Mouse (Mus musculus) granulocyte monocyte progenitor cell, adult 5-6 weeks (primary cell): Measurements from ENCODE around the gene Grin2b. TPM values are rescaled to one million over a fixed set of nuclear protein-coding genes. Genes with fewer than 3 reads are reported as not detected.

Source experiments
- ATAC-seq: replicated peaks from 2 replicates; pipeline ENCODE4 v1.8.0; 2016; ENCODE audit warnings: mild to moderate bottlenecking, moderate TSS enrichment, inconsistent platforms; ENCODE audit not compliant: poor library complexity, severe bottlenecking
- total RNA-seq, 2 experiments: library from RNA; stranded (forward) in 1 of 2; stranded (reverse) in 1 of 2; fragments of 200-712, 200-1000 nt in 1 of 2; fragments of >200 nt in 1 of 2; fragmentation: Nextera tagmentation in 1 of 2; gene quantifications; 2 replicates each; pipeline ENCODE4 v1.2.3; 2014 to 2017

Gene Grin2b
- total RNA-seq, 2 experiments from 2014 or later, result not detected

DNA sequence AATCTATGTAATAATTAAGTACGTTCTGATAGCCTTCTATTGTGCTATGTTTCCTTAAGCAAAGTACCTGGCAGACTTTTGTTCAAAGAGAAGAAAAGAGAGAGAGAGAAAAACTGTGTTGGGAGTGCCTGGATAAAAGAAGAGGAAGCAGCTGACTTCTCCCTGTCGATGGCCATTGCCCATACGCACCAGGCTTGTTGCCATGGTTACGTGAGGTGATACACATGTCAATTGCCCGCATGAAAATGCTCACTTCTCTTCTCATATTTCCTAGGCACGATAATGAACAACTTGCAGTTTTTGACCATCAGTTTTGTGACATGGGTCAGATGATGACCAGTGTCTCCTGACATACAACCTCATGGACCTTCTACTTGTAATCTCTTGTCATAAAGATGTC, 262.2 kb downstream of the Grin2b start:
- ATAC-seq, result no peak

GRCm38 (mm10) chr6:135907540-135908320, 265.6 kb downstream of the Grin2b start:
- ATAC-seq, result peak; percentile 68

GRCm38 (mm10) chr6:135907137-135907536, 266.2 kb downstream of the Grin2b start:
- ATAC-seq, result no peak

DNA sequence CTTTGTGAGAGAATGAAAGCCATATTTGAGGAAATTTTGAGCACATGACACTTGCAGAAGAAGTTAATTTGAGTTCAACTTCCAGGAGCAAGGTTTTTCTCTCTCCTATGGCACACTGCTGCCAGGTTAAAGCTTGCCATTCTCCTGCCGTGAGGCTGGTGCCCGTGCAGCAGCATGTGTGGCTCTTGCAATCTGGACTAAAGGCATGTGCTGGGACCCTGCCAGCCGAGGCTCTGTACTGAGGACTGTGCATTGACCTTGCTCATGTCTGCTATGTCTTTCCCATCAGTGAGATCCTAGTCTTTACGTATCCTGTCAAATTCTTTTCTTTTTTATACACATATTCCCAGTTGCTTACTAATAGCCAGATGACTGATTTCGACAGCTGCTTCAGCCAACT, 268.9 kb downstream of the Grin2b start:
- no peak for ATAC-seq

DNA sequence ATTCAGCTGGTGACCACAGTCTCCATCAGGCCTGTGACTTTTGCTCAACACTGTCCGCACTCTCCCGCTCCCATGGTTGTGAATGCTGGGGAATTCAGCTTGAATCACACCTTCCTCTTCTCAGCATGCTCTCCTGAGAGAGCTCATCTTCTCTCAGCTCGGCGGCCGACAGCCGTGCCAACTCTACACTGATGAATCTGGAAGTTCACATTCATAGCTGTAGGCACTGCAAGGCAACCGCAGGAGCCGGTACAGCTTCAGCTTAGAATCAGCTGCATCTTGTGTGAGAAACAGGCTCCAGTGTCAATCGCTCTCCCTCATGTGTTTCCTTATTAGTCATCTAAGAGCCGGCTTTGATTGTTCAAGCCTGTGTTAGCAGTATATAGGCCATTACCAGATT, 272.9 kb downstream of the Grin2b start:
- no peak for ATAC-seq

DNA sequence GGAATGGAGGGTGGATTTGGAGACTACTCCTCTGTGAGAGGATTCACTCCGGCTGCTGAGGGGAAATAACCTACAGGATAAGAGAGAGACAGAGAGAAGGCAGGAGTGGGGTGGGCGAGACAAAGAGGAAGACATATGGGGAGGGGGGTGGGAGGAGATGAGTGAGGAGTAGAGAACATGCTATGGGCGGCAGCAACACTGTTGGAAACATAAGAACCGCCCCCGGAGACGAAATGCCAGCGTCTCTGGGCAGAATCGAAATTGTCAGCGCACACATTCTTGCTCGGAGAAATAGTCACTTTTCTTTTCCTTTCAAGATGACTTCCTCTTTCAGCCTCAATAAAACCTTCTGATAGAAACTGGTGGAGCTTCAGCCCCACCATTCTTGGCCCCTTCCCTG, 274.1 kb downstream of the Grin2b start:
- peak; percentile 52 for ATAC-seq

DNA sequence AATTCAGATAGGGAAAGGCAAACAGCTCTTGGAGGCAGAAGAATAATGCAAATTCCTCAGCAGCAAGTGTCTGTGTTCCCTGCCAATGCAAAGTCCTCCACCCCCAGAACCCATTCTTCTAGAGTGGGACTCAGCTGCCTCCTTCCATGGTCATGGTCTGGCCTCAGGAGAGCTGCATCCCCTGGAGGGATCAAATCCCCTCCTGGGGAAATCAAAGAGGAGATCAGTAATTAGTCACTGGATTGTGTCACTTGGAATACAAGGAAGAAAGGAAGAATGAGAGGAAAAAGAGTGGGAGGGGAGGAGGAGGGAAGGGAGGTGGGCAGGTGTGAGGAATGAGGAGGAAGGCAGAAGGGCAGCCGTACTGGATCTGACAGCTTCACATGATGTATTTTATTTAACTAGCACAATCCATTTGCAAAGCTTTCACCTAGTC, 278.5 kb downstream of the Grin2b start:
- ATAC-seq, result no peak

DNA sequence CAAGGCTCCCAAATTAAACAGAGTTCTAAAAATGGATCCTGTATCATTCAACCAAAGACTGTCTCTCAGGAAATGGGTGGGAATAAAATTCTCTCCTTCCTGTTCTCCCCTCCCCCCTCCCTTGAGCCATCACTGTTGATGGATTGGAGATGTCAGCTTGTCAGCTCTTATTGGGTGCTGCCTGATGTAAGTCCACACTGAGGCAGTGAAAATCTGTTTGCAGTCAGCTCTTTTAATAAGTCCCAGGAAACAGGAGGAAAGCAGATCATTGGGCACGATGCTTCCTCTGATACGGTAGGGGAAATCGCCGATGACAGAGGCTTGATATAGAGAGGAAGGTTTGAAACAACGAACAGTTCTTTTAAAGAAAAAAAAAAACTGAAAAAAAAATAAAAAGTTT, 290.7 kb downstream of the Grin2b start:
- ATAC-seq, result no peak

- no peak for ATAC-seq
Measured at GRCm38 (mm10) chr6:135876163-135876726, 297.1 kb downstream of the Grin2b start.

DNA sequence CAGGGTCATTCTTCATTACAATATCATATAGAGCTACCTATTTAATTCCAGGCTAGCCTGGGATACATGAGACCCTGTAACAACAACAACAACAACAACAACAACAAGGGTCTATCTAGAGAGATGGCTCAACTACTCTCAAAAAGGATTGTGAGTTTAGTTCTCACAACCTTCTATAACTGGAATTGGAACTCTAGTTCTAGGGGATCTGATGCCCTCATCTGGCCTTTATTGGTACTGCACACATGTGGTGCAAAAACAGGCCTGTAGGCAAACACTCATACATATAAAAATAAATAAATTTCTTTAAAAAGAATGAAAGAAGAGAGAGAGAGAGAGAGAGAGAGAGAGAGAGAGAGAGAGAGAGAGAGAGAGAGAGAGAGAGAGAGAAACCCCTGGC, 298.7 kb downstream of the Grin2b start:
- ATAC-seq, result no peak

DNA sequence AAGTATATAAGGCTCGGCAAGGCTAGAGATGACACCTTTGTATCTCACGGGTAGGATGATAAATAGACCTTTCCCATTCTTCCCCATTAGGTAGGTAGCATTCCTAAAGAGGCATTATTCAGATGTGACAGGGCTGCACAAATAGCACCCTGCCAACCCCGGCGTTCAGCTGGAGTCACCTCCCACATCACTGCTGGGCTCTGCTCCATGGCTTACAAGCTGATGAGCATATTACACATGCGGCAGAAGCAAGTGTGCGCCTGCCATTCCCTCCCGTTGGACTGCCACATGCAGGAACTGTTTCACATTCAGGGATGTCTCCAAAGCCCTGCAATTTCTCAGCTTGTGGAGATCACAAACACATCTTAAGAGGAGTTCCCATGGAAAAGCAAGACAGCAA, 307.5 kb downstream of the Grin2b start:
- no peak for ATAC-seq

- ATAC-seq, result no peak
Measured at GRCm38 (mm10) chr6:135863965-135864364, 309.3 kb downstream of the Grin2b start.

DNA sequence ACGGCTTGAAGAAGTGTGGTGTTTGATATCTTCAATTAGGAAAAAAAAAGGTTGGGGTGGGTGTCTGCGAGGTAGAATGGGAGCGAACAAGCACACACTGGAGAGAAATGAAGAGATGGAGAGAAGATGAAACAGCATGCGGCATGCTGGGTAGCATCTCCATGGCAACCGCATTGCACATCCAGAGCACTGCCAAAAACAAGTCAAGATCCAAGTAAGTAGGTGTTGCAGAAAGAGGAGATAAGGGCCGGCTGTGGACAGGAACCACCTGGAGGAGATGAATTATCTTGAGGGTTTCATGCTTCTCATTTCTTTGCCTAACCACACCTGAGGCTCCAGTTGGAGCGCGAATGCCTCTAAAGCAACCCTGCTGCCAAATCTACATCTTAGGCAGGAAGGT, 313.8 kb downstream of the Grin2b start:
- ATAC-seq, result no peak

GRCm38 (mm10) chr6:135854173-135854591, 319.1 kb downstream of the Grin2b start:
- ATAC-seq, result no peak

GRCm38 (mm10) chr6:135843755-135844154, 329.6 kb downstream of the Grin2b start:
- ATAC-seq, result no peak

DNA sequence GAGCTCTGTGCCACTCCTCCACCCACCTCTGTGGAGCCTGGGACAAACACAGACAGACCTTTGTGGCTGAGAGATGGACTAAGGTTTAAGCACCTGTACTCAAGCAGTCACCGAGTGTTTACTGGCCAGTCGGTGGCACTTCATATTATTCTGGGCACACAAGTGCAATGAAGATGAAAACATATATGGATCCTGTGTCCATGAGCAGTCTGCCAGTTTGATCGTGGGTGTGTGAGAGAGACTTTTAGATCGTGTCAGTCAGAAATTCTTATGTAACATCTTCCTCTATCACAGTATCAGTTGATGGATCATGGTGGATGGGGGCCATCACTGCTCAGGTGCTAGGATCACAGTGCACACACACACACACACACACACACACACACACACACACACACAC, 337.0 kb downstream of the Grin2b start:
- no peak for ATAC-seq

DNA sequence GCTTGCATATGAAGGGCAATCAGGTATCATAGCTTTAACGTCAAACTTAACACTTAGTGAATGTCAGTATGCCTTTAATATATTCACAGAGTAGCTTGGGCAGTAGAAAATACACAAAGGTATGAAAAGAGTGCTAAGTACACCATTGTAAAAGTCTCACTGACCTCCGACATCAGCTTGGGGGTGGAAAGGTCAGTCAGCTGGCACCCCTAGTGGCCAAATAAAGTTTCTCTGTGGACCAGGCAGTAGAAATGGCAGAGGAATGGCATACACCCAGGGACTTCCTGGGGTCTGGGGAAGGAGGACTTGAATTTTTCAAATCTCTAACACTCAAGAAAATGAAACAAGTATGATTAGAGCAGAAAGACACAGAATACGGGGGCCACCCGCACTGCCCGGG, 339.8 kb downstream of the Grin2b start:
- ATAC-seq, result no peak

- ATAC-seq, result no peak
Measured at GRCm38 (mm10) chr6:135832041-135832440, 341.3 kb downstream of the Grin2b start.

DNA sequence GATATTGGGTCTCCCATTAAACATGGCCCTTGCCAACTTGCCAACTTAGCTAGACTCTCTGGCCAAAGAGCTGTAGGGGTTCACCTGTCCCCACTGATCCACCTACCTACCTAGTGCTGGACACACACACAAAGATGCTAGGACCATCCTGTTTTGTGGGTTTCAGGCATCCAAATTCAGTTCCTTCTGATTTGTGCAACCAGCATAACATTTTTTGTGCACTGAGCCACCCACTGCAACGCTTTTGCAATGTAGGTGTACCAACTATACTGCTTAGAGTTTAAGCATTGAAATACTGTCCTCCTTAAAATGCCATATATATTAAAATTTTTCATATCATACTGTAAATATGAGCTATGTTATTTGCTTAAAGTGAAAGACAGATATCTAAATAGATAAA, 342.3 kb downstream of the Grin2b start:
- no peak for ATAC-seq

DNA sequence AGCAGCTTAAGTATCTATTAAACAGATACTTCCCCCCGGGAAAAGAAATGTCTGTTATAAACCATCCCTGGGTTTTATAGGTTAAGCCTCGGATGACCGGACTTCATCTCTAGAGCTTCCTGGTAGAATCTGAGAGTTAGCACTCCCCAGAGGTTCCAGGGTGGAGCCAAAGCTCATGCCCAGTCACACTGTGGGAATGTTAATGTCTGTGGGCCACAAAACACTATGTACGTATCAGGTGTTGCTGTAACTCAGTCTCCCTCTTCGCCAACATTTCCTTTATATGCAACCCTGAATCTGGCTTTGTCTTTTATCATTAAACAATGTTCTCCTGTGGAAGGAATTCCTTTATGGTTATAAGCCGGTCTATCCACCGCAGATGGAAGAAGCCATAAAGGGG, 343.9 kb downstream of the Grin2b start:
- ATAC-seq, result no peak

- no peak for ATAC-seq
Measured at GRCm38 (mm10) chr6:135828976-135829375, 344.3 kb downstream of the Grin2b start.

DNA sequence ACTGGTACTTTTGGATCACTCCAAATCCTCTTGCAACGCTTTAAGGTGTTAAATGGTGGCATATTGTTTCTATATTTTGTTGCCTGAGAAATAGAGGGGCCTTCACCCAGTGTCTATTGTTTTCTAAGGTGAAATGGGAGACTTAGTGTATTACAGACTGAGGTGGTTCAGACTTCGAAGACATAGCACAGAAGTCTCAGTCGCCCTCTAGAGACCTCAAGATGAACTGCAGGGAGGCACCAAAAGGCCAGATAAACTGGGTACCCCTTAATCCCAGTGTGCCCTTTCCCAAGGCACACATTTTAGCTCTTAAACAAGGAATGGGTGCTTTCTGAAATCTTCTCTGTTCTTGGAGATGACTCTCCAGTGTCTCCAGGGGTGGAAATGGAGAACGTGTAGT, 345.4 kb downstream of the Grin2b start:
- peak; percentile 88 for ATAC-seq
